Mouse (Mus musculus): Measurements from ENCODE around the gene Scpep1. TPM values are rescaled to one million over a fixed set of nuclear protein-coding genes. Genes with fewer than 3 reads are reported as not detected.

Scpep1 gene
- polyA plus RNA-seq, 1 experiment from 2014 or later: 67.2 TPM

DNA sequence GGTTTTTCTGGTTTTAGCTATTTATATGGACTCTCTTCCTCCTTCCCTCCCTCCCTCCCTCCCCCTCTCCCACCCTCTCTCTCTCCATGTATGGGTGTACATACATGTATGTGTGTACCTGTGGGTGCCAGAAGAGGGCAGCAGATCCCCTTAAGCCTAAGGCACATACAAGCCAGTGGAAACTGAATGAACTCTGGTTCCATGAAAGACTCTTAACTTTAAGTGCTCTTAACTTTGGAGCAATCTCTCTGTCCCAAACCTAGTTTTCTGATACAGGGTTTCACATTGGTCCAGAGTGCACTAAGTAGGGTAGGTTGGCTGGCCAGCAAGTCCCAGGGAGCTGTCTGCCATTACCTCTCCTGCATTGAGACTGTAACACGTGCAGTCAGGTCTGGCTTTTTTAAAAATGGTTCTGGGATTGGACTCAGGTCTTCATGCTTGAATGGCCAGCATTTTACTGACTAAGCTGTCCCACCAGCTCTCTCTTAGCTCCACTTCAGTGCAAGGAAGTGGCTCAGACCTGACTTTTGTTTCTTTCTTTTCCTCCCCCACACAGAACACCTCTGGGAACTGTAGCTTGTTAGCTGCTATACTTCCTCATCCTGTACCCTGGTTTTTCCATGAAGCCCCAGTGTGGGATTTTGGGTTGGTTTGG, 46.6 kb downstream of the Scpep1 start:
- DNase-seq (ENCODE audit: low spot score): peak; percentile 69
- peak; percentile 87 for ATAC-seq (ENCODE audit: low FRiP score, low TSS enrichment)
- no peak overlapping the region for H3K27ac ChIP-seq (replicated peaks)

DNA sequence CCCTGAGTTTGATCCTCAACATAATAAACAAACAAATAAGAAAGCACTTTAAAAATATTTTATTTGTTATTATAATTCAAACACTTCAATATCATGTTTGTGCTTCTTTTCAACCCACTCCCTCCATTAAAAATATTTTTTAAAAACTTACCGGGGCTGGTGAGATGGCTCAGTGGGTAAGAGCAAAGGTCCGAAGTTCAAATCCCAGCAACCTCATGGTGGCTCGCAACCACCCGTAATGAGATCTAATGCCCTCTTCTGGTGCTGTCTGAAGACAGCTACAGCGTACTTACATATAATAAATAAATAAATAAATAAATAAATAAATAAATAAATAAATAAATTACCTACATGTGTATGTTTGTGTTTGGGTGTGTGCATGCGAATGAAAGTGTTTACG, 47.4 kb downstream of the Scpep1 start:
- Histone ChIP-seq H3K9me3 (ENCODE audit: control insufficient read depth, low read length) (no peaks in the 10 kb centered on the region), H3K4me2 (replicated peaks; ENCODE audit: low read depth) (no peak overlapping the region), H3K9ac (ENCODE audit: low read length) (no peak overlapping the region), H3K4me3 (ENCODE audit: low read depth, low read length) (no peak overlapping the region), H3K36me3 (ENCODE audit: control insufficient read depth, insufficient read depth, low read length) (no peaks in the 10 kb centered on the region), H3K27ac (replicated peaks) (no peak overlapping the region), H3K27me3 (ENCODE audit: control insufficient read depth, insufficient read depth, low read length) (no peaks in the 10 kb centered on the region), H3K4me1 (replicated peaks; ENCODE audit: control insufficient read depth, insufficient read depth) (no peaks in the 10 kb centered on the region)
- DNase-seq (ENCODE audit: low spot score) (no peak), ATAC-seq (ENCODE audit: low FRiP score, low TSS enrichment) (no peak)
- WGBS: 95% methylated on average over 7 of the region's 7 CpGs
- TF ChIP-seq EP300 (optimal IDR thresholded peaks at IDR 0.05) (no peak), CTCF (IDR thresholded peaks at IDR 0.05; ENCODE audit: low read depth) (no peak)

More for the DNA sequence above, 46.6 kb downstream of the Scpep1 start:
- Histone ChIP-seq H3K4me3 (ENCODE audit: low read depth, low read length) (no peak overlapping the region), H3K4me1 (replicated peaks; ENCODE audit: control insufficient read depth, insufficient read depth) (no peaks in the 10 kb centered on the region), H3K9ac (ENCODE audit: low read length) (no peak overlapping the region), H3K4me2 (replicated peaks; ENCODE audit: low read depth) (no peak overlapping the region), H3K27me3 (ENCODE audit: control insufficient read depth, insufficient read depth, low read length) (no peaks in the 10 kb centered on the region), H3K36me3 (ENCODE audit: control insufficient read depth, insufficient read depth, low read length) (no peaks in the 10 kb centered on the region), H3K9me3 (ENCODE audit: control insufficient read depth, low read length) (no peaks in the 10 kb centered on the region)
- TF ChIP-seq CTCF (IDR thresholded peaks at IDR 0.05; ENCODE audit: low read depth) (peak; percentile 83), EP300 (optimal IDR thresholded peaks at IDR 0.05) (no peak)
- WGBS: 93% methylated on average over 1 of the region's 1 CpGs

DNA sequence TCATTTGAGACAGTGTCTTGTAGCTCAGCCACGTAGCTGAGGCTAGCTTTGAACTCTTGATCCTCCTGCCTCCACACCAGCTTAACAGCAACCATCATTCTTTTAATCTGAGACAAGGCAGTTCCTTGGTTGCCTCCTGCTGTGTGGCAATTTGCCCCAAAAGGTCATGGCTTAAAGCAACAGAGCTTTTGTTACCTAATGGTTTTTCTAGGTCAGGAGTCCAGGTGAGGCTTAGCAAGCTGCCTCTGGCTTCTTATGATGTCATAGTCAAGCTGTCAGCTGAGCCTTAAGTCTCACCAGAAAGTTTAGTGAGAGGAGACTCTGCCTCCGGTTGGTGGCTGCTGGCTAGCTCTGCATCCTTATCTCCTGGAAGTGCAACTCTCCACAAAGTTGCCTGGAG, 49.6 kb downstream of the Scpep1 start:
- Histone ChIP-seq H3K9me3 (ENCODE audit: control insufficient read depth, low read length) (no peaks in the 10 kb centered on the region), H3K4me2 (replicated peaks; ENCODE audit: low read depth) (no peak overlapping the region), H3K9ac (ENCODE audit: low read length) (no peak overlapping the region), H3K4me1 (replicated peaks; ENCODE audit: control insufficient read depth, insufficient read depth) (no peaks in the 10 kb centered on the region), H3K27ac (replicated peaks) (no peak overlapping the region), H3K4me3 (ENCODE audit: low read depth, low read length) (no peak overlapping the region), H3K27me3 (ENCODE audit: control insufficient read depth, insufficient read depth, low read length) (no peaks in the 10 kb centered on the region), H3K36me3 (ENCODE audit: control insufficient read depth, insufficient read depth, low read length) (no peaks in the 10 kb centered on the region)
- DNase-seq (ENCODE audit: low spot score): no peak
- 25% methylated on average over 2 of the region's 2 CpGs for WGBS
- TF ChIP-seq EP300 (optimal IDR thresholded peaks at IDR 0.05) (no peak), CTCF (IDR thresholded peaks at IDR 0.05; ENCODE audit: low read depth) (no peak)
- ATAC-seq (ENCODE audit: low FRiP score, low TSS enrichment): no peak

DNA sequence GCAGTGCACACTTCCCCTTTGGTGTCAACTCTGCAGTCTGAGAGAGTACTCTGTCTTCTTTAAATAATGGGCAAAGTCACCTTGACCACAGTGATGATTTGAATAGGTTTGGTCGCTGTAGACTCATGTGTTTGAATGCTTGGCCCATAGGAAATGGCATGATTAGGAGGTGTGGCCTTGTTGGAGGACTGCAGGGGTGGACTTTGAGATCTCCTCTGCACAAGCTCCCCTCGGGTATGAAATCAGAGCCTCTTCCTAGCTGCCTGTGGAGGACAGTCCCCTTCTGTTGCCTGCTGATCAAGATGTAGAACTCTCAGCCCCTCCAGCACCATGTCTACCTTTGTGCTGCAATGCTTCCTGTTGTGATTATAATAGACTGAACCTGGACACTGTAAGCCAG, 51.2 kb downstream of the Scpep1 start:
- H3K4me1 ChIP-seq (replicated peaks; ENCODE audit: control insufficient read depth, insufficient read depth): no peaks in the 10 kb centered on the region
- H3K4me2 ChIP-seq (replicated peaks; ENCODE audit: low read depth): no peak overlapping the region
- TF ChIP-seq CTCF (IDR thresholded peaks at IDR 0.05; ENCODE audit: low read depth) (no peak), EP300 (optimal IDR thresholded peaks at IDR 0.05) (no peak)
- no peaks in the 10 kb centered on the region for H3K9me3 ChIP-seq (ENCODE audit: control insufficient read depth, low read length)
- no peak for ATAC-seq (ENCODE audit: low FRiP score, low TSS enrichment)
- no peak overlapping the region for H3K4me3 ChIP-seq (ENCODE audit: low read depth, low read length)
- H3K27ac ChIP-seq (replicated peaks): no peak overlapping the region
- H3K27me3 ChIP-seq (ENCODE audit: control insufficient read depth, insufficient read depth, low read length): no peaks in the 10 kb centered on the region
- WGBS: 55% methylated on average over 2 of the region's 2 CpGs
- no peaks in the 10 kb centered on the region for H3K36me3 ChIP-seq (ENCODE audit: control insufficient read depth, insufficient read depth, low read length)
- H3K9ac ChIP-seq (ENCODE audit: low read length): no peak overlapping the region
- no peak for DNase-seq (ENCODE audit: low spot score)

DNA sequence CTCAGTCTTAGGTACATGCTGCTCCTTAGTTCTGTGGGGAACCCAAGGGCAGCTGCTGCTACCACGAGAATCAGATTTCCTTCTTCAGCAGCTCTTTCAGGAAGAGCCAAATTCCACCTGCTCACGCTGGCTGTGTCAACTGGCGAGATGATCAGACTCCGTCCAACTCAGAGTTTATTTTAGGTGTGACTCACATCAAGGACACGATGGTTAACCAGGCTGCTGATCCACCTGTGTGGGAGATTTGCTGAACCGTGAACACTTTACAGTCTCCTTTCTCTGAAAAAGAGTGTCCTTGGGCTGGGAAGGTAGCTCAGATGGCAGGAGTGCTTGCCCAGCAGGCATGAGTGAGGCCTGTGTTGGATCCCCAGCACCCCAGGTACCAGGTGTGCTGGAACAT, 52.5 kb downstream of the Scpep1 start:
- no peaks in the 10 kb centered on the region for H3K9me3 ChIP-seq (ENCODE audit: control insufficient read depth, low read length)
- no peak overlapping the region for H3K9ac ChIP-seq (ENCODE audit: low read length)
- H3K27me3 ChIP-seq (ENCODE audit: control insufficient read depth, insufficient read depth, low read length): no peaks in the 10 kb centered on the region
- H3K4me1 ChIP-seq (replicated peaks; ENCODE audit: control insufficient read depth, insufficient read depth): no peaks in the 10 kb centered on the region
- no peaks in the 10 kb centered on the region for H3K36me3 ChIP-seq (ENCODE audit: control insufficient read depth, insufficient read depth, low read length)
- H3K4me2 ChIP-seq (replicated peaks; ENCODE audit: low read depth): no peak overlapping the region
- no peak; the same call in 1 of the 2 replicates for ATAC-seq (ENCODE audit: low FRiP score, low TSS enrichment)
- no peak for DNase-seq (ENCODE audit: low spot score)
- TF ChIP-seq CTCF (IDR thresholded peaks at IDR 0.05; ENCODE audit: low read depth): no peak
- TF ChIP-seq EP300 (optimal IDR thresholded peaks at IDR 0.05): no peak
- H3K4me3 ChIP-seq (ENCODE audit: low read depth, low read length): no peak overlapping the region
- WGBS: 54% methylated on average over 6 of the region's 6 CpGs
- no peak overlapping the region for H3K27ac ChIP-seq (replicated peaks)

DNA sequence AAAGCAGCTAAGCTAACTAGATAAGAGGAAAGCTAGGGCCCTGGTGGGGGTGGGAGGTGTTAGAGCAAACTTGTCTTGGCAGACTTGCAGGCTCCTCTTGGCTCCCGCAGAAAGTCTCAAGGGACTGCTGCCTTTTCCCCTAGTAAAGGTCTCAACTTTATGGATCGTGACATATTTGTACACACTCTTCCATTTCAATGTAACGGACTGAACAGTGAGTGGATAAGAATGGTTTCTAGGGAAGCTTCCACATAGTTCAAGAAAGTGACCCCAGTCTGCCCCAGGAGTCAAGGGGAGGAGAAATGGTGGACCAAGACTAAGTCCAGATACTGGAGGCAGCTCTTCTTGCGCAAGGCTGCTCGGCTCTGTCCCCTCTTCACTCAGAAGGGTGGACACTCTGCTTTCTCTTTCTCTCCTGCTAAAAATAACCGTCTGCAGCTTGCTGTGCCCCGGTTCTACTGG, 53.9 kb downstream of the Scpep1 start:
- Histone ChIP-seq H3K27ac (replicated peaks) (peak overlapping the region; percentile 45; the same call in 1 of the 2 replicates), H3K4me2 (replicated peaks; ENCODE audit: low read depth) (no peak overlapping the region), H3K4me1 (replicated peaks; ENCODE audit: control insufficient read depth, insufficient read depth) (no peaks in the 10 kb centered on the region), H3K9ac (ENCODE audit: low read length) (no peak overlapping the region), H3K4me3 (ENCODE audit: low read depth, low read length) (no peak overlapping the region), H3K36me3 (ENCODE audit: control insufficient read depth, insufficient read depth, low read length) (no peaks in the 10 kb centered on the region), H3K27me3 (ENCODE audit: control insufficient read depth, insufficient read depth, low read length) (no peaks in the 10 kb centered on the region), H3K9me3 (ENCODE audit: control insufficient read depth, low read length) (no peaks in the 10 kb centered on the region)
- TF ChIP-seq CTCF (IDR thresholded peaks at IDR 0.05; ENCODE audit: low read depth) (no peak), EP300 (optimal IDR thresholded peaks at IDR 0.05) (no peak)
- DNase-seq (ENCODE audit: low spot score): no peak
- 50% methylated on average over 7 of the region's 7 CpGs for WGBS
- 0 out of 2 replicates have a peak, but pooled peaks have one; percentile 43 for ATAC-seq (ENCODE audit: low FRiP score, low TSS enrichment)

Measured in stomach, postnatal 0 days (tissue).